Mouse (Mus musculus): ENCODE results near the gene Cyp4f39. TPM values are rescaled to one million over a fixed set of nuclear protein-coding genes. Genes with fewer than 3 reads are reported as not detected.

Gene Cyp4f39
- polyA plus RNA-seq, 1 experiment from 2014 or later = 0.62 TPM

DNA sequence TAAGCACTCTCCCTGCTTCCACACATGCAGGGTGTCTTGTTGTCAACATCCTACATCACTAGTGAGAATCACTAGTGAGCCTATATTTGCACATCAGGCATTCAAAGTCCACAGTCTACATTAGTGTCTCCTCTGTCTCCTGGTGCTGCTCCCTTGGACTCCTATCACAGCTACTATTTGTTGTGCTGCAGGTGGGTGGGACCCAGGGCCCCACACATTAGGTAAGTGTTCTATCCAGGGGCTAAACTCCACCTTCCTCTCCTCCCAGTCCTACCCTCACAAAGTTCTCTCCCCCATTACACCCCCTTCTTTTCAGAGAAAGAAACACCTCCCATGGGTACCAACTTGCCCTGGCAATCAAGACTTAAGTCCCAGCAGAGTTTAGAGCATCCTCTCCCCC, 25.9 kb upstream of the Cyp4f39 start:
- Histone ChIP-seq H3K4me2 (ENCODE audit: low read length) (no peak overlapping the region), H3K27ac (ENCODE audit: low read depth) (no peak overlapping the region), H3K4me1 (replicated peaks; ENCODE audit: control insufficient read depth, insufficient read depth, low read length) (no peaks in the 10 kb centered on the region), H3K9ac (ENCODE audit: low read length) (no peak overlapping the region), H3K36me3 (ENCODE audit: control insufficient read depth, insufficient read depth, low read length) (no peaks in the 10 kb centered on the region), H3K4me3 (ENCODE audit: low read depth, low read length) (no peak overlapping the region), H3K27me3 (replicated peaks; ENCODE audit: control insufficient read depth, insufficient read depth, low read length) (no peaks in the 10 kb centered on the region), H3K9me3 (ENCODE audit: control insufficient read depth, low read length) (no peaks in the 10 kb centered on the region)
- DNase-seq (ENCODE audit: low spot score) (no peak), ATAC-seq (replicated peaks; ENCODE audit: low FRiP score, low TSS enrichment, low read depth) (no peak)

DNA sequence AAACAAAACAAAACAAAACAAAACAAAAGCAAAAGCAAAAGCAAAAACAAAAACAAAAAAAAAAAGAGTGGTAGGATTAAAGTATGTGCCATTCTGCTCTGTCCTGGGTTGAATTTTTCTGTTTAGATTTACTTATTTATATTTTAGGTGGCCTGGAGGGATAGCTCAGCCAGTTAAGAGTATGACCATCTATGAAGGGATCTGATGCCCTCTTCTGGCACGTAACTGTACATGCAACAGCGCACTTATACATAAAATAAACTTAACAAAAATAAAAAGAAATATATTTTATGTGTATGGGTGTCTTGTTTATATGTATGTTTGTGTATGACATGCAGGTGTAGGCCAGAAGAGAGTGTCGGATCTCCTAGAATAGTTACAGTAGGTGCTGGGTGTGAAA, 20.6 kb upstream of the Cyp4f39 start:
- Histone ChIP-seq H3K4me3 (ENCODE audit: low read depth, low read length) (no peak overlapping the region), H3K9ac (ENCODE audit: low read length) (no peak overlapping the region), H3K9me3 (ENCODE audit: control insufficient read depth, low read length) (no peaks in the 10 kb centered on the region), H3K27ac (ENCODE audit: low read depth) (no peak overlapping the region), H3K4me2 (ENCODE audit: low read length) (no peak overlapping the region), H3K4me1 (replicated peaks; ENCODE audit: control insufficient read depth, insufficient read depth, low read length) (no peaks in the 10 kb centered on the region), H3K36me3 (ENCODE audit: control insufficient read depth, insufficient read depth, low read length) (no peaks in the 10 kb centered on the region), H3K27me3 (replicated peaks; ENCODE audit: control insufficient read depth, insufficient read depth, low read length) (no peaks in the 10 kb centered on the region)
- DNase-seq (ENCODE audit: low spot score) = no peak
- WGBS = 53% methylated on average over 3 of the region's 3 CpGs
- no peak for ATAC-seq (replicated peaks; ENCODE audit: low FRiP score, low TSS enrichment, low read depth)

- H3K9me3 ChIP-seq (ENCODE audit: control insufficient read depth, low read length) = no peaks in the 10 kb centered on the region
- no peak overlapping the region for H3K9ac ChIP-seq (ENCODE audit: low read length)
- no peak overlapping the region for H3K4me2 ChIP-seq (ENCODE audit: low read length)
- no peaks in the 10 kb centered on the region for H3K4me1 ChIP-seq (replicated peaks; ENCODE audit: control insufficient read depth, insufficient read depth, low read length)
- DNase-seq (ENCODE audit: low spot score) (no peak), ATAC-seq (replicated peaks; ENCODE audit: low FRiP score, low TSS enrichment, low read depth) (no peak)
- H3K4me3 ChIP-seq (ENCODE audit: low read depth, low read length) = no peak overlapping the region
- WGBS = 57% methylated on average over 4 of the region's 4 CpGs
- H3K27ac ChIP-seq (ENCODE audit: low read depth) = no peak overlapping the region
- H3K36me3 ChIP-seq (ENCODE audit: control insufficient read depth, insufficient read depth, low read length) = no peaks in the 10 kb centered on the region
- no peaks in the 10 kb centered on the region for H3K27me3 ChIP-seq (replicated peaks; ENCODE audit: control insufficient read depth, insufficient read depth, low read length)
These were observed 18.2 kb upstream of the Cyp4f39 start for GRCm38 (mm10) chr17:32434324-32434723.

- no peak overlapping the region for H3K4me3 ChIP-seq (ENCODE audit: low read depth, low read length)
- H3K4me1 ChIP-seq (replicated peaks; ENCODE audit: control insufficient read depth, insufficient read depth, low read length) = no peaks in the 10 kb centered on the region
- H3K36me3 ChIP-seq (ENCODE audit: control insufficient read depth, insufficient read depth, low read length) = no peaks in the 10 kb centered on the region
- WGBS = 74% methylated on average over 5 of the region's 5 CpGs
- no peaks in the 10 kb centered on the region for H3K9me3 ChIP-seq (ENCODE audit: control insufficient read depth, low read length)
- H3K27ac ChIP-seq (ENCODE audit: low read depth) = no peak overlapping the region
- no peak overlapping the region for H3K9ac ChIP-seq (ENCODE audit: low read length)
- no peak overlapping the region for H3K4me2 ChIP-seq (ENCODE audit: low read length)
- H3K27me3 ChIP-seq (replicated peaks; ENCODE audit: control insufficient read depth, insufficient read depth, low read length) = no peaks in the 10 kb centered on the region
- no peak for ATAC-seq (replicated peaks; ENCODE audit: low FRiP score, low TSS enrichment, low read depth)
- DNase-seq (ENCODE audit: low spot score) = no peak
These were observed 17.4 kb upstream of the Cyp4f39 start for GRCm38 (mm10) chr17:32435151-32435550.

DNA sequence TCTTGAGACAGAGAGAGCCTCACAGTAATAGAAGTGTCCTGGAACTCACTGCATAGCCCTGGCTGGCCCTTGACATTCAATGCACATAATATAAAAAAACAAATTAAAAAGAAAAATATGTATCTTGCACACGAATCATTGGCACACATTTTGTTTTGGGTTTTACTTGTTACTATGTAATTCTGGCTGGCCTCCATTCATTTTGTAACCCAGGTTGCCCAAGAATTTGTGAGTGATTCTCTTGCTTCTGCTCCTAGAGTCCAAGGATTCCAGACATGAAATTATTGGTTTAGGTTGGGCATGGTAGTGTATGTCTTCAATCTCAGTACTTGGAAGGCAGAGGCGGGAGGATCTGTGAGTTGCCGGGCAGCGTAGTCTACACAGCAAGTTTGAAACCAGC, 15.4 kb upstream of the Cyp4f39 start:
- no peak overlapping the region for H3K9ac ChIP-seq (ENCODE audit: low read length)
- 93% methylated on average over 4 of the region's 4 CpGs for WGBS
- no peaks in the 10 kb centered on the region for H3K36me3 ChIP-seq (ENCODE audit: control insufficient read depth, insufficient read depth, low read length)
- H3K27ac ChIP-seq (ENCODE audit: low read depth) = no peak overlapping the region
- no peak overlapping the region for H3K4me2 ChIP-seq (ENCODE audit: low read length)
- DNase-seq (ENCODE audit: low spot score) (no peak), ATAC-seq (replicated peaks; ENCODE audit: low FRiP score, low TSS enrichment, low read depth) (no peak)
- no peak overlapping the region for H3K4me3 ChIP-seq (ENCODE audit: low read depth, low read length)
- H3K4me1 ChIP-seq (replicated peaks; ENCODE audit: control insufficient read depth, insufficient read depth, low read length) = no peaks in the 10 kb centered on the region
- H3K27me3 ChIP-seq (replicated peaks; ENCODE audit: control insufficient read depth, insufficient read depth, low read length) = no peaks in the 10 kb centered on the region
- H3K9me3 ChIP-seq (ENCODE audit: control insufficient read depth, low read length) = no peaks in the 10 kb centered on the region

DNA sequence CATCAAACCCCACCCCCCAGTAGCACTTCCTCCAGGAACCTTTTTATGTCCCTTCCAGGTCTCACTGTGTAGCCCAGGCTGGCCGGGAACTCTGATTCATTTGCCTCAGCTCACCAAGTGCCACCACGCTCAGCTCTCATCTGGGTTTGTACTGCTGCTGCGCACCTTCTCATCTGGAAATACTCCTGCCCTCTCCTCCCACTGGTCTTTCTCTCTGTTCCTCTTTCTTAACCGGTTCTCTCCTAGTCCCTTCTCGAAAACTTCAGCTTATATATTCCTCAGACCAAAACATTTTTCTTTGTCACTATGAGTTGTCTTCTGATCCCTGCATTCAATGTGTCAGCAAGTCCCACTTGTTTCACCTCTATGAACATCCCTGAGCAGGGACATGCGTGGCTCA, 9.3 kb upstream of the Cyp4f39 start:
- Histone ChIP-seq H3K4me2 (ENCODE audit: low read length) (no peak overlapping the region), H3K9me3 (ENCODE audit: control insufficient read depth, low read length) (no peaks in the 10 kb centered on the region), H3K27ac (ENCODE audit: low read depth) (no peak overlapping the region), H3K4me3 (ENCODE audit: low read depth, low read length) (no peak overlapping the region), H3K4me1 (replicated peaks; ENCODE audit: control insufficient read depth, insufficient read depth, low read length) (no peaks in the 10 kb centered on the region), H3K36me3 (ENCODE audit: control insufficient read depth, insufficient read depth, low read length) (no peaks in the 10 kb centered on the region), H3K9ac (ENCODE audit: low read length) (no peak overlapping the region), H3K27me3 (replicated peaks; ENCODE audit: control insufficient read depth, insufficient read depth, low read length) (no peaks in the 10 kb centered on the region)
- ATAC-seq (replicated peaks; ENCODE audit: low FRiP score, low TSS enrichment, low read depth) = no peak
- DNase-seq (ENCODE audit: low spot score) = no peak
- 75% methylated on average over 6 of the region's 6 CpGs for WGBS

DNA sequence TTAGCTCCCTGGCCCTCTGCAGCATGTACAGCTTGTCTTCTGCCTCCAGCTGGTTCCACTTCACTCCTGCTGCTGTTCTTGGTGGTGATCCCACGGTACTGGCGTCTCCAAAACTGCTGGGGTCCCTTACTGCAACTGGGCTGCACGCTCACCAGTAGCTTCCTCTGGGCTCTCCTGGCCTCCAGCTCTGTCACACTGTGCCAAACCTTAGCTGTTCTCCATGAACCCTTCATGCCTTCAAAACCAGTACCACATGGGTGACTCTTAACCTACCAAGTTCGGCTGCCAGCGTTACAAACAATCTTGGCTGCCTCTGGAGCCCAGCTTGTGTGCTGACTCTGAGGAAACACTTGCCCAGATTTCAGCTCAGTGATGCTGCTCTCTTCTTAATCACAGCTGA, 7.5 kb upstream of the Cyp4f39 start:
- 62% methylated on average over 5 of the region's 5 CpGs for WGBS
- ATAC-seq (replicated peaks; ENCODE audit: low FRiP score, low TSS enrichment, low read depth) (no peak), DNase-seq (ENCODE audit: low spot score) (no peak)
- no peak overlapping the region for H3K9ac ChIP-seq (ENCODE audit: low read length)
- no peaks in the 10 kb centered on the region for H3K36me3 ChIP-seq (ENCODE audit: control insufficient read depth, insufficient read depth, low read length)
- H3K4me1 ChIP-seq (replicated peaks; ENCODE audit: control insufficient read depth, insufficient read depth, low read length) = no peaks in the 10 kb centered on the region
- no peak overlapping the region for H3K4me2 ChIP-seq (ENCODE audit: low read length)
- no peak overlapping the region for H3K4me3 ChIP-seq (ENCODE audit: low read depth, low read length)
- no peak overlapping the region for H3K27ac ChIP-seq (ENCODE audit: low read depth)
- H3K9me3 ChIP-seq (ENCODE audit: control insufficient read depth, low read length) = no peaks in the 10 kb centered on the region
- no peaks in the 10 kb centered on the region for H3K27me3 ChIP-seq (replicated peaks; ENCODE audit: control insufficient read depth, insufficient read depth, low read length)

GRCm38 (mm10) chr17:32447195-32447594, 5.3 kb upstream of the Cyp4f39 start:
- ATAC-seq (replicated peaks; ENCODE audit: low FRiP score, low TSS enrichment, low read depth) (no peak), DNase-seq (ENCODE audit: low spot score) (no peak)
- Histone ChIP-seq H3K9me3 (ENCODE audit: control insufficient read depth, low read length) (no peaks in the 10 kb centered on the region), H3K27ac (ENCODE audit: low read depth) (no peak overlapping the region), H3K4me3 (ENCODE audit: low read depth, low read length) (no peak overlapping the region), H3K4me1 (replicated peaks; ENCODE audit: control insufficient read depth, insufficient read depth, low read length) (no peaks in the 10 kb centered on the region), H3K9ac (ENCODE audit: low read length) (no peak overlapping the region), H3K4me2 (ENCODE audit: low read length) (no peak overlapping the region), H3K36me3 (ENCODE audit: control insufficient read depth, insufficient read depth, low read length) (no peaks in the 10 kb centered on the region), H3K27me3 (replicated peaks; ENCODE audit: control insufficient read depth, insufficient read depth, low read length) (no peaks in the 10 kb centered on the region)

DNA sequence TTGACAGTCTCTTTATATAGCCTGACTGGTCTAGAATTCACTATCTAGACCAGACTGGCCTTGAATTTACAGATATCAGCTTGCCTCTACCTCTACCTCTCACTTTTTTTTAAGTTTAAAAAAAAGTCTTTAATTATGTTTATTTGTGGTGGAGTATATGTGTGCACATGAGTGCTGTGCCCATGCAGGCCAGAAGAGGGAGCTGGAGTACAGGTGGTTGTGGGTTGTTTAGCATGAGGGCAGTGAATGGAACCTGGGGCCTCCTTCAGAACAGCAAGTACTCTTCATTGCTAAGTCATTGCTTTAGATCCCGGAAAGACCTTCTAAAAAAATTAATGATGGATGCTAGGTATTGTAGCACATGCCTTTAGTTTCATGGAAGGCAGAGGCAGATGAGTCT, 3.5 kb upstream of the Cyp4f39 start:
- H3K4me3 ChIP-seq (ENCODE audit: low read depth, low read length) = no peak overlapping the region
- no peaks in the 10 kb centered on the region for H3K36me3 ChIP-seq (ENCODE audit: control insufficient read depth, insufficient read depth, low read length)
- H3K4me2 ChIP-seq (ENCODE audit: low read length) = no peak overlapping the region
- DNase-seq (ENCODE audit: low spot score) (no peak), ATAC-seq (replicated peaks; ENCODE audit: low FRiP score, low TSS enrichment, low read depth) (no peak)
- H3K4me1 ChIP-seq (replicated peaks; ENCODE audit: control insufficient read depth, insufficient read depth, low read length) = no peaks in the 10 kb centered on the region
- no peak overlapping the region for H3K9ac ChIP-seq (ENCODE audit: low read length)
- no peak overlapping the region for H3K27ac ChIP-seq (ENCODE audit: low read depth)
- peaks cover 15% of the 10 kb centered on the region; the same call in 1 of the 2 replicates for H3K27me3 ChIP-seq (replicated peaks; ENCODE audit: control insufficient read depth, insufficient read depth, low read length)
- H3K9me3 ChIP-seq (ENCODE audit: control insufficient read depth, low read length) = no peaks in the 10 kb centered on the region
- WGBS = 97% methylated on average over 1 of the region's 1 CpGs

Measured in intestine, embryonic 14.5 days (tissue).